In genomic region chr17:31071421-31072301, GRCm38 (mm10) we compare ENCODE assay signal across 7 mouse cellular contexts. TPM values are rescaled to one million over a fixed set of nuclear protein-coding genes. Genes with fewer than 3 reads are reported as not detected.
DNase-seq lines count a peak whose midpoint lies in the region; ATAC-seq and TF ChIP-seq lines count a peak whose summit lies in the region.

No protein-coding gene starts in this region.

- no peaks in the 10 kb centered on the region for H3K9me3 ChIP-seq in heart, embryonic 10.5 days
- H3K9me3 ChIP-seq in liver, embryonic 14.5 days (ENCODE audit: control insufficient read depth, low read length), result no peaks in the 10 kb centered on the region

- peaks cover 29% of the 10 kb centered on the region for H3K4me1 ChIP-seq in bone marrow, adult 2 months (ENCODE audit: control insufficient read depth, insufficient read depth, low read length)
- peaks cover 41% of the 10 kb centered on the region for H3K4me1 ChIP-seq in cerebellum, adult 2 months (ENCODE audit: control insufficient read depth, insufficient read depth, low read length)
- peaks cover 85% of the 10 kb centered on the region for H3K4me1 ChIP-seq in heart, embryonic 10.5 days
- H3K4me1 ChIP-seq in liver, embryonic 14.5 days (replicated peaks; ENCODE audit: control insufficient read depth in 2 of 2, insufficient read depth in 2 of 2, low read length in 1 of 2), result peaks cover 59 to 63% of the 10 kb centered on the region in 2 experiments

- no peaks in the 10 kb centered on the region for H3K36me3 ChIP-seq in heart, embryonic 10.5 days
- H3K36me3 ChIP-seq in liver, embryonic 14.5 days (replicated peaks; ENCODE audit: control insufficient read depth, insufficient read depth, low read depth), result no peaks in the 10 kb centered on the region

- 23% methylated on average over 18 of the region's 18 CpGs for WGBS in bone marrow, adult 2 months
- 20% methylated on average over 18 of the region's 18 CpGs for WGBS in cerebellum, adult 2 months
- WGBS in heart, embryonic 10.5 days, result 37% methylated on average over 18 of the region's 18 CpGs
- 23% methylated on average over 18 of the region's 18 CpGs for WGBS in liver, embryonic 14.5 days (ENCODE audit: insufficient replicate concordance)

- TF ChIP-seq POLR2A in bone marrow, adult 2 months (IDR thresholded peaks at IDR 0.05; ENCODE audit: borderline replicate concordance, control insufficient read depth, low read depth, low read length), result no peak
- TF ChIP-seq POLR2A in cerebellum, adult 2 months (IDR thresholded peaks at IDR 0.05; ENCODE audit: borderline replicate concordance, insufficient read depth, low read length), result no peak

- no peak for TF ChIP-seq CTCF in bone marrow, adult 2 months (IDR thresholded peaks at IDR 0.05; ENCODE audit: control insufficient read depth, insufficient read depth, low read length)
- no peak for TF ChIP-seq CTCF in cerebellum, adult 2 months (IDR thresholded peaks at IDR 0.05; ENCODE audit: borderline replicate concordance, insufficient read depth, low read depth, low read length)
- no peak for TF ChIP-seq CTCF in liver, embryonic 14.5 days (IDR thresholded peaks at IDR 0.05; ENCODE audit: low read depth)

- H3K27ac ChIP-seq in bone marrow, adult 2 months (ENCODE audit: control insufficient read depth, insufficient read depth, low read depth, low read length, poor library complexity), result peak overlapping the region; percentile 19
- H3K27ac ChIP-seq in cerebellum, adult 2 months (ENCODE audit: insufficient read depth, low read length), result peak overlapping the region; percentile 51; the same call in 1 of the 2 replicates
- H3K27ac ChIP-seq in heart, embryonic 10.5 days, result peak overlapping the region; percentile 82
- H3K27ac ChIP-seq in liver, embryonic 14.5 days, result no peak overlapping the region

- H3K4me2 ChIP-seq in liver, embryonic 14.5 days (ENCODE audit: low read depth), result peak overlapping the region; percentile 18

- H3K4me3 ChIP-seq in bone marrow, adult 2 months (replicated peaks; ENCODE audit: control insufficient read depth, low read depth, low read length), result no peak overlapping the region
- no peak overlapping the region for H3K4me3 ChIP-seq in cerebellum, adult 2 months (replicated peaks; ENCODE audit: insufficient read depth, low read depth, low read length)
- H3K4me3 ChIP-seq in heart, embryonic 10.5 days, result no peak overlapping the region
- no peak overlapping the region for H3K4me3 ChIP-seq in liver, embryonic 14.5 days (ENCODE audit: insufficient read depth in 1 of 2, low read depth in 2 of 2, low read length in 2 of 2)

- no peak overlapping the region for H3K9ac ChIP-seq in liver, embryonic 14.5 days (replicated peaks)

- H3K27me3 ChIP-seq in cerebellum, adult 2 months (ENCODE audit: control insufficient read depth, insufficient read depth, low read length), result no peaks in the 10 kb centered on the region
- H3K27me3 ChIP-seq in heart, embryonic 10.5 days (ENCODE audit: insufficient read depth, poor library complexity, severe bottlenecking), result no peaks in the 10 kb centered on the region
- no peaks in the 10 kb centered on the region for H3K27me3 ChIP-seq in liver, embryonic 14.5 days (ENCODE audit: control insufficient read depth, insufficient read depth, low read length)

- peak; percentile 57 for TF ChIP-seq EP300 in liver, embryonic 14.5 days (IDR thresholded peaks at IDR 0.05; ENCODE audit: low read depth)

- DNase-seq in cerebellum, adult 2 months, result peak; percentile 73 to 79
- no peak for DNase-seq in heart, embryonic 10.5 days (ENCODE audit: low spot score)
- DNase-seq in liver, embryonic 14.5 days (ENCODE audit: low read depth in 3 of 3, low spot score in 3 of 3), result peak in 1 of 3 experiments; percentile 55
- no peak for DNase-seq in testis, postnatal 14 days (ENCODE audit: low spot score)
- DNase-seq in retina, embryonic 14.5 days (ENCODE audit: low spot score), result no peak
- no peak for DNase-seq in gastrocnemius, postnatal 25 days

- ATAC-seq in liver, embryonic 14.5 days (ENCODE audit: insufficient read depth), result peak; percentile 21; the same call in 1 of the 2 replicates

RNA-seq across cellular contexts. Expression of gene Abcg1, which starts 14.2 kb away (rescaled TPM):
- 5.2 and 10.4 TPM in 2 replicates for polyA plus RNA-seq in bone marrow, adult 2 months (2011; ENCODE audit: insufficient read depth, insufficient read length, low replicate concordance, missing spikeins)
- 41.4 and 42.8 TPM in 2 replicates for polyA plus RNA-seq in cerebellum, adult 2 months (2012; rRNA removed)
- 4.9 and 6.0 TPM in 2 replicates for polyA plus RNA-seq in heart, embryonic 10.5 days (2016; fragmentation: Nextera tagmentation; extraction: Ambion mirVana)
- 1.6 and 2.3 TPM in 2 replicates for polyA plus RNA-seq in liver, embryonic 14.5 days (2012; rRNA removed)
- 6.1 and 6.4 TPM in 2 replicates for polyA plus RNA-seq in liver, embryonic 14.5 days (2014; fragmentation: Nextera tagmentation; extraction: Ambion mirVana)
- 1 to 10 TPM; 1.8 to 2.9 TPM for total RNA-seq in gastrocnemius, postnatal 25 days (2021)

RNA-seq across cellular contexts. Expression of gene Tff3, which starts 57.8 kb away (rescaled TPM):
- polyA plus RNA-seq in bone marrow, adult 2 months (2011; ENCODE audit: insufficient read depth, insufficient read length, low replicate concordance, missing spikeins), result not detected in 2 replicates
- polyA plus RNA-seq in cerebellum, adult 2 months (2012; rRNA removed), result 0.77 and 1.2 TPM in 2 replicates
- polyA plus RNA-seq in heart, embryonic 10.5 days (2016; fragmentation: Nextera tagmentation; extraction: Ambion mirVana), result 0.50 TPM in 1 of 2 replicates, not detected in the other
- polyA plus RNA-seq in liver, embryonic 14.5 days (2012; rRNA removed), result 10.1 and 16.8 TPM in 2 replicates
- 27.4 and 27.6 TPM in 2 replicates for polyA plus RNA-seq in liver, embryonic 14.5 days (2014; fragmentation: Nextera tagmentation; extraction: Ambion mirVana)
- not detected for total RNA-seq in gastrocnemius, postnatal 25 days (2021)

Comparison
In these comparisons a context has a peak if more than half of its experiments do, and no peak if none do; other contexts are left out.
1. DNase-seq: peak in cerebellum, adult 2 months (2 of 2); none in heart, embryonic 10.5 days (single experiment), testis, postnatal 14 days (single experiment), retina, embryonic 14.5 days (single experiment) and gastrocnemius, postnatal 25 days (single experiment).